Mouse (Mus musculus) CH12F3 (cell line): ENCODE measurements around the gene Tmc5.

Experiments
- in situ Hi-C: fragments of 300-500 bp; cut with MboI; formaldehyde crosslinking; loops from 2 replicates; pipeline ENCODE4 v1.14.3; 2020; ENCODE audit warnings: low sequenced_read_pairs

The Tmc5 gene

DNA sequence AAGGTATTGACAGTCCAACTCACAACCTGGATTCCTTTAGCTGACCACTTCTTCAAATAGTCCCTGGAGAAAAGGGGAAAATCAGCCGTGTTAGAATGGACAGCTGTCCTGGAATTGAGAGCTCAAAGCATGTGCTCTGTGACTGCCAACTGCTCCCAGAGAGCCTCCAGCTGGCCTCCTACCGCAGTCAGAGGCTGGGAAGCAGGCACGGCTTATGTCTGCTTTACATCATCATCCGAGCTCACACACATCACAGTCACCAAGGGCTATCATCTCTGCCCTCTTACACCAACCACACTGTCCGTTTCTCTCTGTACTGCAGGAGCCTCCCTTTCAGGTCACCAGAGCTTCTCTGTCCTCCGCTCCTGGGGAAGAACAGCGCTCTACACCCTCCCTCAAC lies 92.0 kb downstream of the Tmc5 start:
- in situ Hi-C loops, result no loop called here

DNA sequence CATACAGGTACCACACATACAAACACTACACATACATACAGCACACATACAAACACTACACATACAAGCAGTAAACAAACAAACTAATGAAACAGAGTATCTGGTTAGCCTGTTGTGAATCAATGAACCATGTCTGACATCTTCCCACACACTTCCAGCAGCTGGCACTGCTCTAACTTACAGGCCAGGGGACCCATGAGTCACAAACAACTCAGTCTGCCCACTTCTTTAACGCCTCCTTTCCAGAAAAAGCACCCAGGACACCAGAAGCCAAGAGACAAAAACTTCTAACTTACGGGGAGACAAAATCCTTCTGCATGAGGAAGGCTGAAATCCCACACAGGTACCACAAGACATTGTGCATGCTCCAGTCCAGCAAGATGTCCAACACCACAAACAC lies 94.2 kb downstream of the Tmc5 start:
- in situ Hi-C loops, result no loop called here

DNA sequence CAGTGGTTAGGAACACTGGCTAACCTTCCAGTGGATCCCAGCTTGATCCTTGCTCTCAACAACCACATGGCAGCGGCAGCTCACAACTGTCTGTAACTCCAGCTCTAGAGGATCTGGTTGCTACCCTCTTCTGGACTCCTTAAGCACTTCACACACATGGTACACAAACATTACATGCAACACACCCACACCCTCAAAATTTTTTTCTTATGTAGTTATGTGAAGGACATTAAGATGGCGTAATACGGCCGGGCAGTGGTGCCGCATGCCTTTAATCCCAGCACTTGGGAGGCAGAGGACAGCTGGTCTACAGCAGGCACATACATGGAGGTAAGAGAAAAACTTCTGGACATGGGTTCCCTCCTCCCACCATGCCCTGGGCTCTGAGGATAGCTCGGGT lies 99.0 kb downstream of the Tmc5 start:
- in situ Hi-C loops, result no loop called here

DNA sequence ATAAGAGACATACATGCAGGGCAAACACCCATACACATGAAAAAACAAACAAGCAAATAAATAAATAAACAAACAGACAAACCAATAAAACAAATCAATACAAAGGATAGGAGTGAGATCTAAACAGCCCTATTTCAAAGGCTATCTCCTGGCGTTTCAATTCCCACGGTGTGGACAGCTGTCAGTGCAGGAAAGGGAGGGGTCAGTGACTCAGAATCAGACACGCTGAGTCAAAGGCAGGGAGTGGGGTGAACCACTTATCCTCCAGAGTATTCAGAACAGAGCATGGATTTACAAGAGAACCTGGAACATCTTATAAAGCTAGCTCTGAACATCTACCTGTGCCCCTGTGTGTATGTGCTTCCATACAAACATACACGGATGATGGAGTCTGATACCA lies 100.1 kb downstream of the Tmc5 start:
- in situ Hi-C loops, result no loop called here

DNA sequence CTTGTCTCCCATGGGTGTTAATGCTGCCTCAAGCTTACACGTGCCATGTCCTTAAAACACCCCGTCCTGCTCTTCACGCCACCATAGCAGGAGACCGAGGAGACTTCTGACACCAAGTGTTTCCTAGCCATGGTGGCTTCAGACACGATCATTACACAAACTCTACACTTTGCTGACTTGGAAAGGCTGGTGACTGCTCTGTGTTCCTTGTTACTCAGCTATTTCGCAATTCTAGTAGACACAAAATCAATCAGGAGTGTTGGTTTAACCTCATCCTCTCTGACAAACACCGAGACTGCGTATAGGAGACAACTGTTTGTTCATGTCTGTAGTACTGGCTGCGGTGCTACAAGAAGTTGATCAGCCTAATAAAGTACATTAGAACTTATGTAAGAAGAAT lies 101.8 kb downstream of the Tmc5 start:
- in situ Hi-C loops, result no loop called here

DNA sequence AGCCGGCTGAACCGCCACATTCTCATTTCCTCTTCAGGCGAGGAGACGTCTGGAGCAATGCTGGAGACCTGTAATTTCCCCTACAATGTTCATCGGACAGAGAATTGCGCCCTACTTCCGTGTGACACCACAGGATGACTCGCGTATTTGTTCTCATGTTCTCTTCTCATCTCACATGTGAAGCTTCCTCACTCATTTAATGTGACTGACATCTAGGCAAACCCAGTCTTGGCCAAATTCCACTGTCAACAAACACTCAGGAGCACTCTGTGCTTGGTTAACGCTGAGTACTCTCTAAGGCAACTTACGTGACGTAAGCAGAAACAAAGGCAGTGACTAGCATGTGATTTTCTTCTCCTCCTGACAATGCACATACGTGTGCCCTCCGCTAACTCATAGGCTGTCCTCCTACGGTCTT lies 106.1 kb downstream of the Tmc5 start:
- in situ Hi-C loops, result no loop called here

DNA sequence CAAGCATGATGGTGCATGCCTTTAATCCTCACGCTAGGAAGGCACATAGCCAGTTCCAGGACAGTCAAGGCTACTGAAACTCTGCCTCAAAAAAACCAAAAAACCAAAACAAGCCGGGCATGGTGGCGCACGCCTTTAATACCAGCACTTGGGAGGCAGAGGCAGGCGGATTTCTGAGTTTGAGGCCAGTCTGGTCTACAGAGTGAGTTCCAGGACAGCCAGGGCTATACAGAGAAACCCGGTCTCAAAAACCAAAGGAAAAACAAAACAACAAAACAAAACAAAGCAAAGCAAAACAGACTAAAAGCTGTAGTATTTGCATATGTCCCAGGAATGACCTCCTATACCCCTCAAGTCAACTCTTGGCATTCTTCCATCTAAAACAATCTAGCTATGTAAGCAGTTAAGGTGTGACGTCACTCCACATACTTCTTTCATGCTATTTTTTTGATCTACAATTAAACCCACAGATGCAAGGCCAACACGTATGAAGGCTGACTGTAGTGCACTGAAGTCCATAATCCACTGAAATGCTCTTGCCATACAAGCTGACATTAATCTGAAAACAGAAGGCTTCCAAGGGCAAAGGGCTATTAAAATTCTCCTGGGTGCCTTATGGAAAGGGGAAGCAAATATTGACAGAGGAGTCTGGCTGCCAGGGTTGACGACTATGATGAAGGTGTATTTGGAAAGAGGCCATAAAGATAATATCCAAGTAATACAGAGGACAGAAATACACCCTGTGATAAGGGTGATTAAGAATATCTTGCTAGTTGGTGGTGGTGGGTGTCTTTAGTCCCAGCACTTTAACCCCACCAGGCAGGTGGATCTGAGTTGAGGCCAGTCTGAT lies 107.1 kb downstream of the Tmc5 start:
- in situ Hi-C loops, result no loop called here

DNA sequence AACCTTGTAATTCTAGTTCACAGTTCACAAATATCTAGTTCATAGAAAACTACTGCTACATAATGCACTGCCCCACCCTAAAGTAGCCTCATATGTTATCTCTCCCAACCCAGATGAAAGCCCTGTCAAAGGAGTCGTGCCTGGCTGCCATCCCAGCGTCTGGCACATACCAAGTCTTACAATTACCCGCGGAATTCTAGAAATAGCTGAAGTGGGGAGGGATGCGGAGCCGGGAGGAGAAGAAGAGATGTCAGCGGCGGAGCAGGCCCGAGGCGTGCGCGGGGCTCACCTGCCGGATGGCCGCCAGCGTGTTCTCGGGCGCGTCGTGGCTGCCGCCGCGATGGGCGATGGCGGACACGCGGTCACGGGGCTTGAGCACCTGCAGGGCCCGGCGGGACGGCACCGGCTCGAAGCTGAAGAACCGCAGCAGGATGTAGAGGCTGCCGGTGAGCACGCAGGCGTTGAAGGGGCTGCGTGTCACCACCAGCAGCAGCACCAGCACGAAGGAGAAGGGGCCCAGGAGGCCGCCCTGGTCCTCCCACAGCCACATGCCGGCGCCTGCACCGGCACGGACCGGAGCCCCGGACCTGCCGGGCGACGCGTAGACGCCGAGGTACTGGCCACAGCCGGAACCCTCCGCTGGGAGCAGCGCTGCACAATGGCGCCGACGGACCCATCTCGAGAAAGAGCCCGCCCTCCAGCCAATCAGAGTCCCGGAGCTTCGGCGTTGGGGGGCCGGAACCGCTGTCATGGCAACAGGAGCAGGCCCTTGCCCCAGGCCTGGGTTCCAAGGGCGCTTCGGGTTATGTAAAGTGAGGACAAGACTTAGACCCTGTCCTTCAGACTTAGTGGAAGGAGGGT lies 108.2 kb downstream of the Tmc5 start, which contains the start of gene Gde1:
Gde1 (minus strand) TSS at position 678 of the 861 bp plus-strand sequence.
- in situ Hi-C loops, result no loop called here

DNA sequence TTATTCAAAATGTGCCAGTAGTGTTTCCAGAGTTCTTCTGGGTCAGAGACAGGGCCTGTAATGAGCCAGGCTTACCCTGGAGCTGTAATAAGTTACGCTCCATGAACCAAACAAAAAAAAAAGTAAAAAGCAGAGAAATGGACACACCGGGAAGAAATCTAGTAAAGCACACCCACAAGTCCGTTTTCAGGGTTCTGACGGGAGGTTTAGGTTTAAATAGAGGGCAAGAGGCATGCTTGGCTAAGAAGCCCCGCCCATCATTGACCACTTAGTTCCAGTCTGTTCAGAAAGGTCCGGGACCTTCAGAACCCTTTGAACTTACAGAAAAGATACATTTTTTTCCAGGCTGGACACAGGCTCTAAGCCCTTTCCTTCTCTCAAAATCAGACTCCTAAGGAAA lies 109.0 kb downstream of the Tmc5 start:
- in situ Hi-C loops, result no loop called here

DNA sequence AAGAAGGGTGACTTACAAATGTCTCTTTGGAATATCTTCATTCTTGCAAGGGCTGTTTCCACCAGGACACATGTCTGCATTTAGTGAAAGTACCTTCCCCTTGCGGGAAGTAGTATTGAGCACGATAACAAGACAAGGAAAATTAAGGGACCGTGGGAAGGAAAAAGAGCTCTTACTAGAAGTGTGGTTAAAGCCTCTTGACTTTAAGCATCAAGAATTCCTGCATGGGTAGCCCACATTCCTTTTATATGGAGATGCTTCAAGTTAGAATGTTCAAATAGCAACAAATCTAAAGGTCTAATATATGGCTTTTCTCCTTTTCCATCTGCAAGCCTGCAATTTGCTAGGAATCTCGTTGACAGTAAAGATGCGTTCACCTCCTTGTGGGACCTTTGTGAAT lies 109.4 kb downstream of the Tmc5 start:
- in situ Hi-C loops, result no loop called here

DNA sequence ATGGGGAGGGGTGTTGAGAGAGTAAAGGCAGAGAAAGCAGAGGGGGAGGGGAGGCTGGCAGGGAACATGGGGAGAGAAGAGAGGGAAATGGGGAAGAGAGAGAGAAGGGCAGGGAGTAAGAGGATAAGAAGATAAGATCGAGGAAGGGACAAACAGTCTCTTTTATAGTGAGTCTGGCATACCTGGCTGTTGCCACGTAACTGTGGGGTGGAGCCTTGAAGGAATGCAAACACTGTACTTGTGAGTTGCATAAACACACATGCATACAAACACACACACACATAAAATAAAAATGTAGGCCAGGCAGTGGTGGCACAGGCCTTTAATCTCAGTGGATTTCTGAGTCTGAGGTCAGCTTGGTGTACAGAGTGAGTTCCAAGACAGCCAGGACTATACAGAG lies 110.1 kb downstream of the Tmc5 start:
- in situ Hi-C loops, result no loop called here

DNA sequence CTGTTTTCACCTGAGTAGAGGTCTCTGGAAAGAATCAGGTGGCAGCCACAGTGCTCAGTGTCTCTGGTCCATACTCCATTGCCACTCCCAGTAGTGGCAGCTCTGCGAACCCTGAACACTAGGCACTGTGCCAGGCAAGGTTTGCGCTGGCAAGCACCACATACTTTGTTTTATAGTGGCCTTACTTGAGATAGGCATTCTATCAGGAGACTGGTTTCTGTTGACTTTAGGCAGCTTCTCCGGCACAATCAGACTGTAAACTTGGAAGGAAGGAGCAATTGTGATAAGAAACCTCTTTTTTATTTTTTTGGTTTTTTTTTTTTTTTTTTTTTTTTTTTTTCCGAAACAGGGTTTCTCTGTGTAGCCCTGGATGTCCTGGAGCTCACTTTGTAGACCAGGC lies 110.9 kb downstream of the Tmc5 start:
- in situ Hi-C loops, result no loop called here

DNA sequence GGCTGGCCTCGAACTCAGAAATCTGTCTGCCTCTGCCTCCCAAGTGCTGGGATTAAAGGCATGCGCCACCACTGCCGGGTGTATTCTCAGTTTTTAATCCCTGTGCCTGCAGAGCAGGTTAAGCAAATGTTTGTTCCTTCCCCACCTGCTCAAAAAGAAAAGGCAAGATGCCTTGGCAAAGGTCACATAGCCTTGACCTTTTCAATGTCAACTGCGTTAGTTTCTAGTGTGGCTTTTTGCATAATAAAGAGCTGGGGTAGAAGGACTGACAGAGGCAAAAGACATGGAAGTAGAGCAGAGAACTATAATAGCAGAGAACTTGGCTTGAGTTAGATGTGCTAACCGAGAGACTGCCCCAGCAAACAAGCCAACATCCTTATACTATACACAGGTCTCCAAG lies 113.7 kb downstream of the Tmc5 start:
- in situ Hi-C loops, result no loop called here

DNA sequence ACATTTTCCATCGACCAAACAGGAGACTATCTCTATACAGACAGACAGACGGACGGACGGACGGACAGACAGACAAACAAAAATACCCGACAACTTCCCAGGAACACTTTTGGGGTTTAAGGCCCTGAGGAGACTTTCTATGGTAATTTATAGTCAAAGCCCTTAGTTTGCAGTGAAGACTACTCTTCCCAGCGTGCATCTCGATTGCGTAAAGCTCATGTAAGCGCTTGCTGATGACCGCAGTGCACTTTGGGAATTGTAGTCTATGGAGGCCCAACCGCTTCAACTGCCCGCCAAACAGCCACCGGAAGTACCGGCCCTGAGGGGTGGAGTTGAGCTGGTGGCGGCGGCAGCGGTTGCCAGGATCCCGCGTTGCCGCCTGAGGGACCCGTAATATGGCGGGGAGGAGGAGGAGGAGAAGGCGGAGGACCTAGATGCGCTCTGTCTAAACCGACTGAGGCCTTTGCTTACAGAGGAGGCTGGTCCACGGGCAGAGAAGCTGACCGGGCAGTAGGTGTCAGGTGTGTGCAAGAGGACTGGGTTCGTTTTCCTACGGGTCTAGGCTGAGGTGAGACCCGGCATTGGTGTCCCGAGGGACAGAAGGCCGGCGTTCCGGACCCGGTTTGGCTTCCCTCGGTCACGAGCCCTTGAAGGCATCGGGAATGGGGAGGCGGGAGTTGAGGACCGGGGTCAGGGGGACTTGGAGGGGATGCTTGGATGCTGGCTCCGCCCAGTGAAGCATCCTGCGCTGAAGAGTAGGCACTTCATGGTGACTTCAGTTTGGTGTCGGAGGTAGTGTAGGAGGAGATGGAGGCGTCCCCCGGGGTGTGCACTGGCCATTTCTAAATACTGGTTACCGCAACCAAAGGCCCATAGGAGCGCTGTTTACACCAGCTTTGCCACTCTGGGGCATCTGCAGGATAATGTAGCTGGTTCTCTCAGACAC lies 115.4 kb downstream of the Tmc5 start, which contains the start of gene Ccp110:
Ccp110 (plus strand) TSS at position 325 of the 946 bp plus-strand sequence.
- in situ Hi-C loops, result no loop called here

DNA sequence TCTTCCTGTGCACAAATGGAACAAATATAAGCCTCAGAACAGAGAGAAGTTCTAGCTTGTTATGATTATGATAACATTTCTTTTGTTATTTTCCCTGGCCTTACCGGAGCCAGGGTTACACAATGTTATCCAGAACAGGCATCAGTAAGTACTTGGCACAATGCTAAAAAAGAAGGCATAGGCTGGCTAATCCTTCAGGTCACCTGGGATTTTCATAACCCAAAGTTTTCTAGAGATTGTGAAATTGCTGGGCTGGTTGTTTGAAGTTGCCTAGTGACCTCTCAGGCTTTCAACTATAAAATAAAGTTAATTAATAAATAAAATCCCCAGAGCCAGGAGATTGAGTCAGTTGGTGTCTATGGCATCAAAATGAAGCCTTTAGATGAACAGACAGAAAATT lies 117.8 kb downstream of the Tmc5 start:
- in situ Hi-C loops, result no loop called here

DNA sequence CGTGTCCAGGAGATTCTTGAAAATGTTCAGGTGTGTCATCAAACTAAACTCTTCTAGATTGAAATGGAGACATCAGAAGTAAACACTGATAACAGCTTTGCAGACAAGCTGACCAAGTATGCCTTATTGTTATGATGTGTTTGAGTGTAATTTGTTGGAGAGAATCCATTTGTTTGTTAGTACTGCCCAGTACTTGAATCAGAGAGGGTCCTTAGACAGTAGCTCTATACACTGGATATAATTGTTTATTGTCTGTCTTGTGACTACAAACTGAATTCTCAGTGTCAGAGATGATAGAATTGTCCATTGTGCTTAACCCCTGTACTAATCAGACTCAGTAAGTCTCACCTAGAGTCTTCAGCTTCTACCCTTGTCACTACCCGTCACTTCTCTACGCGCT lies 121.0 kb downstream of the Tmc5 start:
- in situ Hi-C loops, result no loop called here

DNA sequence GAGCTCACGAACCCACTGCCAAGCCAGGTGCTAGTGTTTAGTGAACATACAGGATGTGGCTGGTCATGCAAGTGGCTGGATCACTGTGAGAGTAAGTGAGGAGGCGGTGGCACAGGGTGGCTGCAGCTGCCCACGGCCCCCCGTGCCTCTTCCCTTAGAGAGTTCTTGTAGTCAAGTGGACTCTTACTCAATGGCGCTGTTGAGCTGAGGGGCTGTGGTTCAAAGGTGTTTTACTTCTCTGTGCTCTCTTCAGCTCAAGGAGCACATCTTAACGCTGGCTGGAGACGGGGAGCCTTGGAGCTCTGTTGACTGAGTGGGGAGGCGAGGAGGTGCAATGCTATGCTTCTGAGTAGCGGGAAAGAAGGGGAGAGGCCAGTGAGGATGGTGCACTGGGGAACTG lies 126.8 kb downstream of the Tmc5 start:
- in situ Hi-C loops, result no loop called here
